Mouse (Mus musculus): ENCODE results near the gene Zfand2a. TPM values are rescaled to one million over a fixed set of nuclear protein-coding genes. Genes with fewer than 3 reads are reported as not detected.

The Zfand2a gene
- polyA plus RNA-seq, 1 experiment, result 15.0 TPM

DNA sequence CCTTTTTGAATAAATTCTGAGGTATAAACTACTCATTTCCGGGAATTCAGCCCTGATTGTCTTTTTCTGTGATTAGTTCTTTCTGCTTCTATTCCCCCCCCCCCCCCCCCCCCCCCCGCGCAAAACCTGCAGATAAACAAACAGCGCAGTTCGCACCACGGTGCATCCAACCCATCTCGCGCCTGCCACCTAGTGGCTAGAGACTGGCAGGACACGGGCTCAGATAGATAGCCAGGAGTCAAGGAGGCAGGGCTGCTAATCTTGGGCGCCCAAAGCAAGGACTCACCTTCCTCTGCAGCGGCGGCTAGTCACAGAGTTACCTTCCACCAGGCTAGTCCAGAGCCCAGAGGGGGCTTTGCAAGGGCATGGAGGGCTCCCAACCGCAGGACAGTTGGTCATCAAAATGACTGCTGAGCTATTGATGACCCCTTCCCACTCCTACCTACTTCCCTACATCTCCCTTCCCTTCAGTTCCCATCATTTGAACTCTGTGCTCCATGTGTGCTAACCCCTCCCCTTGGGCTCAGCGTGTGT, 20.8 kb upstream of the Zfand2a start:
- Histone ChIP-seq H3K4me2 (ENCODE audit: low read depth) (no peak overlapping the region), H3ac (ENCODE audit: control insufficient read depth, insufficient read length) (no peak overlapping the region), H3K36me3 (ENCODE audit: control insufficient read depth, insufficient read depth) (no peaks in the 10 kb centered on the region), H3K27me3 (ENCODE audit: control insufficient read depth, insufficient read depth, insufficient read length) (peaks cover 39% of the 10 kb centered on the region), H3K4me3 (no peak overlapping the region), H3K79me2 (ENCODE audit: control insufficient read depth, insufficient read depth) (no peaks in the 10 kb centered on the region)
- TF ChIP-seq MYOG (IDR thresholded peaks at IDR 0.05; ENCODE audit: control insufficient read depth in 1 of 3, insufficient read depth in 1 of 3, insufficient read length in 2 of 3, low read depth in 2 of 3) (no peak), POLR2A (IDR thresholded peaks at IDR 0.05; ENCODE audit: insufficient read length, low read depth) (no peak), POLR2AphosphoS2 (IDR thresholded peaks at IDR 0.05; ENCODE audit: insufficient read length, low read depth) (no peak), TCF3 (IDR thresholded peaks at IDR 0.05; ENCODE audit: insufficient read length, low read depth) (no peak), SRF (IDR thresholded peaks at IDR 0.05; ENCODE audit: control insufficient read depth, insufficient read length, low read depth) (no peak), MYOD1 (IDR thresholded peaks at IDR 0.05; ENCODE audit: control insufficient read depth in 1 of 3, insufficient read length in 2 of 3, low read depth in 2 of 3) (no peak), TCF12 (IDR thresholded peaks at IDR 0.05; ENCODE audit: insufficient read depth, poor library complexity, severe bottlenecking) (no peak), REST (IDR thresholded peaks at IDR 0.05; ENCODE audit: insufficient read depth, insufficient read length) (no peak), CEBPB (IDR thresholded peaks at IDR 0.05; ENCODE audit: insufficient read depth, poor library complexity, severe bottlenecking) (no peak), E2F4 (IDR thresholded peaks at IDR 0.05; ENCODE audit: insufficient read depth) (no peak), USF1 (IDR thresholded peaks at IDR 0.05; ENCODE audit: low read depth) (no peak), MAX (IDR thresholded peaks at IDR 0.05; ENCODE audit: low read depth) (no peak)

GRCm38 (mm10) chr5:139502281-139502680, 17.9 kb upstream of the Zfand2a start:
- H3K36me3 ChIP-seq (ENCODE audit: control insufficient read depth, insufficient read depth), result no peaks in the 10 kb centered on the region
- H3K27me3 ChIP-seq (ENCODE audit: control insufficient read depth, insufficient read depth, insufficient read length), result peaks cover 39% of the 10 kb centered on the region
- no peak overlapping the region for H3K4me3 ChIP-seq
- H3K79me2 ChIP-seq (ENCODE audit: control insufficient read depth, insufficient read depth), result no peaks in the 10 kb centered on the region
- TF ChIP-seq TCF12 (IDR thresholded peaks at IDR 0.05; ENCODE audit: insufficient read depth, poor library complexity, severe bottlenecking), result no peak
- TF ChIP-seq POLR2AphosphoS2 (IDR thresholded peaks at IDR 0.05; ENCODE audit: insufficient read length, low read depth), result no peak
- no peak for TF ChIP-seq CEBPB (IDR thresholded peaks at IDR 0.05; ENCODE audit: insufficient read depth, poor library complexity, severe bottlenecking)
- TF ChIP-seq MAX (IDR thresholded peaks at IDR 0.05; ENCODE audit: low read depth), result no peak
- no peak for TF ChIP-seq TCF3 (IDR thresholded peaks at IDR 0.05; ENCODE audit: insufficient read length, low read depth)
- TF ChIP-seq E2F4 (IDR thresholded peaks at IDR 0.05; ENCODE audit: insufficient read depth), result no peak
- no peak for TF ChIP-seq MYOD1 (IDR thresholded peaks at IDR 0.05; ENCODE audit: control insufficient read depth in 1 of 3, insufficient read length in 2 of 3, low read depth in 2 of 3)
- TF ChIP-seq USF1 (IDR thresholded peaks at IDR 0.05; ENCODE audit: low read depth), result no peak
- no peak for TF ChIP-seq SRF (IDR thresholded peaks at IDR 0.05; ENCODE audit: control insufficient read depth, insufficient read length, low read depth)
- no peak for TF ChIP-seq REST (IDR thresholded peaks at IDR 0.05; ENCODE audit: insufficient read depth, insufficient read length)
- TF ChIP-seq MYOG (IDR thresholded peaks at IDR 0.05; ENCODE audit: control insufficient read depth in 1 of 3, insufficient read depth in 1 of 3, insufficient read length in 2 of 3, low read depth in 2 of 3), result no peak
- no peak for TF ChIP-seq POLR2A (IDR thresholded peaks at IDR 0.05; ENCODE audit: insufficient read length, low read depth)
- no peak overlapping the region for H3K4me2 ChIP-seq (ENCODE audit: low read depth)
- H3ac ChIP-seq (ENCODE audit: control insufficient read depth, insufficient read length), result no peak overlapping the region

- Histone ChIP-seq H3ac (ENCODE audit: control insufficient read depth, insufficient read length) (no peak overlapping the region), H3K4me3 (no peak overlapping the region), H3K27me3 (ENCODE audit: control insufficient read depth, insufficient read depth, insufficient read length) (peaks cover 31% of the 10 kb centered on the region), H3K36me3 (ENCODE audit: control insufficient read depth, insufficient read depth) (no peaks in the 10 kb centered on the region), H3K4me2 (ENCODE audit: low read depth) (no peak overlapping the region), H3K79me2 (ENCODE audit: control insufficient read depth, insufficient read depth) (no peaks in the 10 kb centered on the region)
- no peak for TF ChIP-seq POLR2AphosphoS2 (IDR thresholded peaks at IDR 0.05; ENCODE audit: insufficient read length, low read depth)
- no peak for TF ChIP-seq TCF12 (IDR thresholded peaks at IDR 0.05; ENCODE audit: insufficient read depth, poor library complexity, severe bottlenecking)
- no peak for TF ChIP-seq MAX (IDR thresholded peaks at IDR 0.05; ENCODE audit: low read depth)
These were observed 14.4 kb upstream of the Zfand2a start for GRCm38 (mm10) chr5:139498791-139499190.

GRCm38 (mm10) chr5:139496939-139497338, 12.6 kb upstream of the Zfand2a start:
- TF ChIP-seq MYOD1 (IDR thresholded peaks at IDR 0.05; ENCODE audit: control insufficient read depth in 1 of 3, insufficient read length in 2 of 3, low read depth in 2 of 3) (no peak), MAX (IDR thresholded peaks at IDR 0.05; ENCODE audit: low read depth) (no peak), POLR2AphosphoS2 (IDR thresholded peaks at IDR 0.05; ENCODE audit: insufficient read length, low read depth) (no peak), TCF3 (IDR thresholded peaks at IDR 0.05; ENCODE audit: insufficient read length, low read depth) (no peak), E2F4 (IDR thresholded peaks at IDR 0.05; ENCODE audit: insufficient read depth) (no peak), POLR2A (IDR thresholded peaks at IDR 0.05; ENCODE audit: insufficient read length, low read depth) (no peak), USF1 (IDR thresholded peaks at IDR 0.05; ENCODE audit: low read depth) (no peak), CEBPB (IDR thresholded peaks at IDR 0.05; ENCODE audit: insufficient read depth, poor library complexity, severe bottlenecking) (no peak), TCF12 (IDR thresholded peaks at IDR 0.05; ENCODE audit: insufficient read depth, poor library complexity, severe bottlenecking) (no peak), SRF (IDR thresholded peaks at IDR 0.05; ENCODE audit: control insufficient read depth, insufficient read length, low read depth) (no peak), MYOG (IDR thresholded peaks at IDR 0.05; ENCODE audit: control insufficient read depth in 1 of 3, insufficient read depth in 1 of 3, insufficient read length in 2 of 3, low read depth in 2 of 3) (no peak), REST (IDR thresholded peaks at IDR 0.05; ENCODE audit: insufficient read depth, insufficient read length) (no peak)
- Histone ChIP-seq H3K79me2 (ENCODE audit: control insufficient read depth, insufficient read depth) (no peaks in the 10 kb centered on the region), H3K36me3 (ENCODE audit: control insufficient read depth, insufficient read depth) (no peaks in the 10 kb centered on the region), H3K4me2 (ENCODE audit: low read depth) (no peak overlapping the region), H3ac (ENCODE audit: control insufficient read depth, insufficient read length) (no peak overlapping the region), H3K4me3 (no peak overlapping the region), H3K27me3 (ENCODE audit: control insufficient read depth, insufficient read depth, insufficient read length) (peaks cover 15% of the 10 kb centered on the region)
